Mouse (Mus musculus) limb, embryonic 12.5 days (tissue): Measurements from ENCODE around the gene Faim2. TPM values are rescaled to one million over a fixed set of nuclear protein-coding genes. Genes with fewer than 3 reads are reported as not detected.

Experiments
- ATAC-seq: fragments of 200-750 bp; cut with Nextera tagmentation; 2 replicates; pipeline ENCODE4 v1.8.0; 2017; ENCODE audit warnings: low read depth, moderate TSS enrichment; ENCODE audit not compliant: insufficient number of reproducible peaks, insufficient read depth, low FRiP score, low TSS enrichment
- H3K27ac ChIP-seq: fragments of 300-500 bp; sonication (generic); 2 replicates; pipeline ENCODE4 v1.5.1; 2016; ENCODE audit warnings: mild to moderate bottlenecking, moderate library complexity
- H3K27me3 ChIP-seq: fragments of 300-500 bp; sonication (generic); 2 replicates; pipeline ENCODE4 v1.6.1; 2016; ENCODE audit warnings: mild to moderate bottlenecking, moderate library complexity
- H3K36me3 ChIP-seq: fragments of 300-500 bp; sonication (generic); 2 replicates; pipeline ENCODE4 v1.6.1; 2016; ENCODE audit warnings: mild to moderate bottlenecking, moderate library complexity
- H3K4me1 ChIP-seq: fragments of 300-500 bp; sonication (generic); replicated peaks from 2 replicates; pipeline ENCODE4 v1.6.1; 2016
- H3K4me2 ChIP-seq: fragments of 300-500 bp; sonication (generic); 2 replicates; pipeline ENCODE4 v1.6.1; 2016; ENCODE audit warnings: mild to moderate bottlenecking, moderate library complexity
- H3K4me3 ChIP-seq: fragments of 300-500 bp; sonication (generic); replicated peaks from 2 replicates; pipeline ENCODE4 v1.5.1; 2016; ENCODE audit warnings: mild to moderate bottlenecking
- H3K9ac ChIP-seq: fragments of 300-500 bp; sonication (generic); replicated peaks from 2 replicates; pipeline ENCODE4 v1.6.1; 2016; ENCODE audit warnings: mild to moderate bottlenecking, moderate library complexity
- H3K9me3 ChIP-seq: fragments of 300-500 bp; sonication (generic); 2 replicates; pipeline ENCODE4 v1.6.1; 2016; ENCODE audit warnings: mild to moderate bottlenecking, moderate library complexity
- WGBS: fragments of 180-500 bp; shearing (Covaris S2); methylation state at CpG from one replicate; pipeline ENCODE4 v1.1.7; 2016; 5-methylcytosine and 5-hydroxymethylcytosine counted together
- polyA plus RNA-seq: library from polyadenylated mRNA; unstranded; fragments of >200 nt; fragmentation: Nextera tagmentation; extraction: Ambion mirVana; gene quantifications from 2 replicates; pipeline ENCODE4 v1.2.1, GENCODE M21; 2016

Faim2 gene
- polyA plus RNA-seq, 1 experiment from 2014 or later: 0.24 TPM

DNA sequence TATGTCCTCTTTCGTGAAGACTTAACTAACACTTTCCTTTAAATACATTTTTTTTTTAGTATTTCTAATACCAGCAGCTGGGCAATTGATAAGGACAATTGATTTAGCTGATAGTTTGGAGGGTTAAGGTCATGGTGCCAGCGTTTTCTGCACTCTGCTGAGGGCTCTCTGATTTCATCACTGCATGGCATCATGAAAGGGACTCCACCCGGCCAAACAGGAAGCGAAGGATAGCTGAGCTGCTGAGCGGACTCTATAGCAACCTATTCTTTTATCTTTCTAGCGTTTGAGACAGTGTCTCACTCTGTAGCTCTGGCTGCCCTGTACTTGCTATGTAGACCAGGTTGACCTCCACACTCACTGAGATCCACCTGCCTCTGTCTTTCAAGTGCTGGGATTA, 43.2 kb downstream of the Faim2 start:
- no peak overlapping the region for H3K9ac ChIP-seq
- H3K27ac ChIP-seq: no peak overlapping the region
- no peak for ATAC-seq
- no peaks in the 10 kb centered on the region for H3K36me3 ChIP-seq
- H3K4me1 ChIP-seq: no peaks in the 10 kb centered on the region
- no peak overlapping the region for H3K4me3 ChIP-seq
- WGBS: 72% methylated on average over 6 of the region's 6 CpGs
- no peaks in the 10 kb centered on the region for H3K27me3 ChIP-seq
- no peak overlapping the region for H3K4me2 ChIP-seq
- no peaks in the 10 kb centered on the region for H3K9me3 ChIP-seq

DNA sequence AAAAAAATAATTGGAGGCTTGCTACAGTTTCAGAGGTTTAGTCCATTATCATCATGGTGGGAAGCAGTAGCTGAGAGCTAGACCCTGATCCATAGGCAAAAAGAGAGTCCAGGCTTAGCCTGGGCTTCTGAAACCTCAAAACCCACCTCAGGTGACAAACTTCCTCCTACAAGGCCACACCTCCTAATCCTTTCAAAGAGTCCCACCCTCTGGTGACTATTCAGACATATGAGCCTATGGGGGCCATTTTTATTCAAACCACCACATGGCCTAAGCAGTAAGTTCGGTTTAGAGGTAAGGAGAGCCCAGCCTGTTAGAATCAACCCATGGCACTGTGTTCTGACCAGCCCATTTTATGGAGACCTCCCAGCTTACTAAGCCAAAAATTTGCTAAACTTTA, 52.2 kb downstream of the Faim2 start:
- H3K4me2 ChIP-seq: no peak overlapping the region
- 81% methylated on average over 1 of the region's 1 CpGs for WGBS
- H3K9ac ChIP-seq: no peak overlapping the region
- no peak overlapping the region for H3K4me3 ChIP-seq
- ATAC-seq: no peak
- H3K27ac ChIP-seq: no peak overlapping the region
- peaks cover 7% of the 10 kb centered on the region for H3K36me3 ChIP-seq
- peaks cover 13% of the 10 kb centered on the region for H3K4me1 ChIP-seq
- H3K27me3 ChIP-seq: no peaks in the 10 kb centered on the region
- 0 out of 2 replicates have a peak, but pooled peaks cover 1% of the 10 kb centered on the region for H3K9me3 ChIP-seq

GRCm38 (mm10) chr15:99474576-99474926, 53.4 kb downstream of the Faim2 start, which contains the start of gene Bcdin3d:
TSS of gene Bcdin3d (minus strand) at chr15:99474730.
- under 1% methylated on average over 26 of the region's 26 CpGs for WGBS
- Histone ChIP-seq H3K4me3 (peak within 1 kb of the TSS; percentile 75), H3K27me3 (no peaks in the 10 kb centered on the region), H3K27ac (peak within 1 kb of the TSS; percentile 93), H3K9me3 (0 out of 2 replicates have a peak, but pooled peaks cover 5% of the 10 kb centered on the region), H3K9ac (peak within 1 kb of the TSS; percentile 85), H3K4me1 (peaks cover 13% of the 10 kb centered on the region), H3K36me3 (peaks cover 20% of the 10 kb centered on the region), H3K4me2 (peak within 1 kb of the TSS; percentile 70)
- peak; percentile 81 for ATAC-seq

GRCm38 (mm10) chr15:99473801-99474575, 54.0 kb downstream of the Faim2 start:
- peak; percentile 49 for ATAC-seq
- peak overlapping the region; percentile 70 for H3K4me2 ChIP-seq
- H3K9ac ChIP-seq: peak overlapping the region; percentile 85
- H3K9me3 ChIP-seq: peaks cover 5% of the 10 kb centered on the region; the same call in 1 of the 2 replicates
- H3K4me3 ChIP-seq: peak overlapping the region; percentile 75
- WGBS: 7% methylated on average over 38 of the region's 38 CpGs
- H3K36me3 ChIP-seq: peaks cover 25% of the 10 kb centered on the region
- H3K27ac ChIP-seq: peak overlapping the region; percentile 93
- peaks cover 13% of the 10 kb centered on the region for H3K4me1 ChIP-seq
- H3K27me3 ChIP-seq: no peaks in the 10 kb centered on the region

DNA sequence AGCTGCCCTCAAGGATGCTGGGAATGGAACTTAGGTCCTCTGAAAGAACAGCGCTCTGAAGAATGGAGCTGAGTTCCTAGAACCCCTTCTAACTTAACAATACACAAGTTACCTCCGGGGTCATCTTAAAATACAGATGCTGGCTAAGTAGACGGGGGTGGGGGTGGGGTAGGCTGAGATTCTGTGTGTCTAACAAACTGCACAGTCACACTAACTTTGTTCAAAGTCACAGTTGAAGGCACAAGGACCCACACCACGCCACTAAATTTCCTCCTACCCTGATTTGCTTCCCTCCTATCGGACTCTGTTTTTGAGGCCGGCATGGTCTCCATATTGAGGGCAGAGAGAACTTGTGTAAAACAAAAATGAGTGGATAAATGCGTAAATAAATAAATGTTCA, 55.0 kb downstream of the Faim2 start:
- H3K36me3 ChIP-seq: peaks cover 32% of the 10 kb centered on the region
- ATAC-seq: no peak
- H3K9ac ChIP-seq: no peak overlapping the region
- peaks cover 13% of the 10 kb centered on the region for H3K4me1 ChIP-seq
- no peak overlapping the region for H3K27ac ChIP-seq
- H3K9me3 ChIP-seq: peaks cover 5% of the 10 kb centered on the region; the same call in 1 of the 2 replicates
- no peaks in the 10 kb centered on the region for H3K27me3 ChIP-seq
- 92% methylated on average over 7 of the region's 7 CpGs for WGBS
- H3K4me2 ChIP-seq: no peak overlapping the region
- no peak overlapping the region for H3K4me3 ChIP-seq

- H3K9me3 ChIP-seq: peaks cover 5% of the 10 kb centered on the region; the same call in 1 of the 2 replicates
- H3K4me3 ChIP-seq: no peak overlapping the region
- no peaks in the 10 kb centered on the region for H3K27me3 ChIP-seq
- peaks cover 13% of the 10 kb centered on the region for H3K4me1 ChIP-seq
- WGBS: 70% methylated on average over 14 of the region's 14 CpGs
- peaks cover 35% of the 10 kb centered on the region for H3K36me3 ChIP-seq
- no peak overlapping the region for H3K9ac ChIP-seq
- ATAC-seq: no peak
- H3K27ac ChIP-seq: no peak overlapping the region
- no peak overlapping the region for H3K4me2 ChIP-seq
Observed at GRCm38 (mm10) chr15:99471677-99472063, 56.3 kb downstream of the Faim2 start.

GRCm38 (mm10) chr15:99470971-99471676, 56.8 kb downstream of the Faim2 start:
- Histone ChIP-seq H3K4me2 (no peak overlapping the region), H3K4me1 (peaks cover 13% of the 10 kb centered on the region), H3K4me3 (no peak overlapping the region), H3K9ac (no peak overlapping the region), H3K9me3 (peaks cover 5% of the 10 kb centered on the region; the same call in 1 of the 2 replicates), H3K36me3 (peaks cover 35% of the 10 kb centered on the region), H3K27me3 (no peaks in the 10 kb centered on the region), H3K27ac (no peak overlapping the region)
- no peak for ATAC-seq
- WGBS: 66% methylated on average over 17 of the region's 17 CpGs

- no peak for ATAC-seq
- H3K9me3 ChIP-seq: peaks cover 5% of the 10 kb centered on the region; the same call in 1 of the 2 replicates
- no peaks in the 10 kb centered on the region for H3K27me3 ChIP-seq
- 91% methylated on average over 31 of the region's 31 CpGs for WGBS
- H3K4me1 ChIP-seq: peaks cover 11% of the 10 kb centered on the region
- H3K4me3 ChIP-seq: no peak overlapping the region
- H3K9ac ChIP-seq: no peak overlapping the region
- H3K27ac ChIP-seq: no peak overlapping the region
- H3K36me3 ChIP-seq: peaks cover 35% of the 10 kb centered on the region
- H3K4me2 ChIP-seq: no peak overlapping the region
Observed at GRCm38 (mm10) chr15:99470224-99470761, 57.7 kb downstream of the Faim2 start.

GRCm38 (mm10) chr15:99469736-99470135, 58.2 kb downstream of the Faim2 start:
- H3K36me3 ChIP-seq: peaks cover 35% of the 10 kb centered on the region
- H3K27me3 ChIP-seq: no peaks in the 10 kb centered on the region
- H3K9me3 ChIP-seq: peaks cover 5% of the 10 kb centered on the region; the same call in 1 of the 2 replicates
- H3K4me3 ChIP-seq: no peak overlapping the region
- no peak for ATAC-seq
- peaks cover 6% of the 10 kb centered on the region for H3K4me1 ChIP-seq
- H3K4me2 ChIP-seq: no peak overlapping the region
- WGBS: 93% methylated on average over 4 of the region's 4 CpGs
- H3K9ac ChIP-seq: no peak overlapping the region
- no peak overlapping the region for H3K27ac ChIP-seq

- Histone ChIP-seq H3K4me2 (no peak overlapping the region), H3K9ac (no peak overlapping the region), H3K4me1 (peaks cover 5% of the 10 kb centered on the region; the same call in 1 of the 2 replicates), H3K27me3 (no peaks in the 10 kb centered on the region), H3K36me3 (peaks cover 35% of the 10 kb centered on the region), H3K27ac (no peak overlapping the region), H3K9me3 (peaks cover 5% of the 10 kb centered on the region; the same call in 1 of the 2 replicates), H3K4me3 (no peak overlapping the region)
- WGBS: 47% methylated on average over 3 of the region's 3 CpGs
- ATAC-seq: no peak
Observed at GRCm38 (mm10) chr15:99469067-99469466, 58.9 kb downstream of the Faim2 start.

DNA sequence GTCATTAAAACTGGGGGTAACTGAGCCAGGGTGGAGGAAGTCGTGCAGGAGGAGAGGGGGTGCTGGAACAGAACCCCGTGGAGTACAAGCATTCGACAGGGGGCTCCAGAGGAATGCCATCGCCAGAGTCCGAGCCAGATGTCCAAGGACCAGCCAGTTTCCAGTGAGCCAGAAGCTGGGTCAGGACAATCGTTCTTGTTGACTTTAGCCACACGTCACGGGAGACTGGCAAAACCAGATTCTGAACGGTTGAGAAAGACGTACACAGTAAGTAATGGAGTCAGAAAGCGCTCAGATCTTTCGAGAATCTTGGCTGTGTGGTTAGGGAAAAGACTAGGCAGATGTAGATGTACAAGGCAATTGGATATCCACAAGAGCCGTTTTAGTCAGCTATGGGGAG, 64.8 kb downstream of the Faim2 start:
- Histone ChIP-seq H3K4me2 (no peak overlapping the region), H3K9ac (no peak overlapping the region), H3K27me3 (no peaks in the 10 kb centered on the region), H3K27ac (no peak overlapping the region), H3K4me1 (peaks cover 6% of the 10 kb centered on the region), H3K36me3 (peaks cover 6% of the 10 kb centered on the region; the same call in 1 of the 2 replicates), H3K9me3 (no peaks in the 10 kb centered on the region), H3K4me3 (no peak overlapping the region)
- ATAC-seq: no peak
- WGBS: 71% methylated on average over 13 of the region's 13 CpGs
